23 mouse cellular contexts compared by ENCODE assay signal in genomic region chr10:88592316-88592715, GRCm38 (mm10). TPM values are rescaled to one million over a fixed set of nuclear protein-coding genes. Genes with fewer than 3 reads are reported as not detected.
"Had no signal": no experiment of that assay in that cellular context is flagged by ENCODE, and none has a peak within 500 bp of the region (broad histone marks: within the 10 kb centered on the region; RNA-seq: fewer than 3 reads in every experiment).

No protein-coding gene starts in this region.

- H3K27me3 ChIP-seq: lung, embryonic 15.5 days; megakaryocyte, embryonic 14.5 days; midbrain, embryonic 13.5 days; midbrain, embryonic 15.5 days; neural tube, embryonic 13.5 days; neural tube, embryonic 15.5 days; stomach, embryonic 15.5 days had no signal

- H3K4me3 ChIP-seq: lung, embryonic 15.5 days; megakaryocyte, embryonic 14.5 days; midbrain, embryonic 13.5 days; midbrain, embryonic 15.5 days; neural tube, embryonic 13.5 days; neural tube, embryonic 15.5 days; stomach, embryonic 15.5 days had no signal

- DNase-seq: liver, postnatal 0 days; lung, adult 2 months; lung, postnatal 14 days; lung, postnatal 36 days; retina, postnatal 1 day; right cerebral cortex, adult 18-20 months; right cerebral cortex, postnatal 25 days; right cerebral cortex, postnatal 4 days; thymus, adult 2 months; thymus, postnatal 25 days; thymus, postnatal 4 days had no signal

- H3K27ac ChIP-seq: lung, embryonic 15.5 days; macrophage; midbrain, embryonic 13.5 days; midbrain, embryonic 15.5 days; neural tube, embryonic 13.5 days; neural tube, embryonic 15.5 days; stomach, embryonic 15.5 days; stomach, postnatal 0 days had no signal

- H3K4me2 ChIP-seq: lung, embryonic 15.5 days; midbrain, embryonic 11.5 days; midbrain, embryonic 13.5 days; midbrain, embryonic 15.5 days; neural tube, embryonic 13.5 days; neural tube, embryonic 15.5 days; stomach, embryonic 15.5 days had no signal

- H3K36me3 ChIP-seq: lung, embryonic 15.5 days; midbrain, embryonic 13.5 days; midbrain, embryonic 15.5 days; neural tube, embryonic 13.5 days; neural tube, embryonic 15.5 days; stomach, embryonic 15.5 days had no signal

RNA-seq across cellular contexts. Expression of gene Mybpc1, which starts 12.6 kb away (rescaled TPM):
- total RNA-seq: megakaryocyte progenitor cell, adult 5-6 weeks; monocyte, adult 5-6 weeks had no signal
- polyA plus RNA-seq: macrophage had no signal
